Mouse (Mus musculus) gastrocnemius, adult 2 months (tissue): ENCODE results near the gene Grin2d. TPM values are rescaled to one million over a fixed set of nuclear protein-coding genes. Genes with fewer than 3 reads are reported as not detected.

ENCODE experiments used
- DNase-seq: peaks from one replicate; pipeline ENCODE4 v3.0.0; 2022
- H3K27ac ChIP-seq: fragments of 200-600 bp; 2 replicates; pipeline ENCODE4 v1.8.1; 2022; ENCODE audit warnings: mild to moderate bottlenecking
- H3K4me3 ChIP-seq: fragments of 200-600 bp; 2 replicates; pipeline ENCODE4 v1.8.1; 2022; ENCODE audit warnings: mild to moderate bottlenecking, moderate library complexity
- CTCF ChIP-seq: fragments of 200-600 bp; IDR thresholded peaks from 2 replicates; pipeline ENCODE4 v1.8.1; 2022; ENCODE audit warnings: antibody characterized with exemption, mild to moderate bottlenecking, moderate library complexity
- intact Hi-C: fragments of 180-260 bp; cut with DNase I; formaldehyde crosslinking; loops from one replicate; pipeline ENCODE4 v1.15.1; 2025
- total RNA-seq, 2 experiments: library from RNA; stranded (reverse); gene quantifications; 2 replicates each; pipeline ENCODE4 v1.2.3; 2021

Gene Grin2d
- total RNA-seq, 2 experiments from 2014 or later: 0.13 to 0.14 TPM

DNA sequence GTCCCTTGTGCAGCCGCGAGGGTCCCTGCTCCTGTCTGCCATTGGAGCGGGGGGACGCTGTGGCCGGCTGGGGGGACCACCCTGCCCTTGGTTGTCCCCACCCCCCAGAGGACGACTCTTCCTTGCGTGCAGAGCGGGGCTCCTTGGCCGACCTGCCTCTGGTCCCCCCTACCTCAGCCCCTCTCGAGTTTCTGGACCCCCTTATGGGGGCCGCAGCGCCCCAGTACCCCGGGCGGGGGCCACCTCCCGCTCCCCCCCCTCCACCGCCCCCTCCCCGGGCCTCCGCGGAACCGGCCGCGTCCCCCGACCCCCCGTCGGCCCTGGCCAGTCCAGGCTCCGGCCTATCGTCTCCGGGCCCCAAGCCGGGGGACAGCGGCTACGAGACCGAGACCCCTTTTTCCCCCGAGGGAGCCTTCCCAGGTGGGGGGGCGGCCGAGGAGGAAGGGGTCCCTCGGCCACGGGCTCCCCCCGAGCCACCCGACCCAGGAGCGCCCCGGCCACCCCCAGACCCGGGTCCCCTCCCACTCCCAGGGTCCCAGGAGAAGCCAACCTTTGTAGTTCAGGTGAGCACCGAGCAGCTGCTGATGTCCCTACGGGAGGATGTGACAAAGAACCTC, 84.1 kb downstream of the Grin2d start:
- Histone ChIP-seq H3K27ac (no peak overlapping the region), H3K4me3 (no peak overlapping the region)
- no peak for TF ChIP-seq CTCF
- intact Hi-C loops: no loop called here
- DNase-seq: no peak

GRCm38 (mm10) chr7:45793240-45793639, 84.9 kb downstream of the Grin2d start:
- intact Hi-C loops: no loop called here
- no peak for TF ChIP-seq CTCF
- Histone ChIP-seq H3K27ac (no peak overlapping the region), H3K4me3 (no peak overlapping the region)
- no peak for DNase-seq

DNA sequence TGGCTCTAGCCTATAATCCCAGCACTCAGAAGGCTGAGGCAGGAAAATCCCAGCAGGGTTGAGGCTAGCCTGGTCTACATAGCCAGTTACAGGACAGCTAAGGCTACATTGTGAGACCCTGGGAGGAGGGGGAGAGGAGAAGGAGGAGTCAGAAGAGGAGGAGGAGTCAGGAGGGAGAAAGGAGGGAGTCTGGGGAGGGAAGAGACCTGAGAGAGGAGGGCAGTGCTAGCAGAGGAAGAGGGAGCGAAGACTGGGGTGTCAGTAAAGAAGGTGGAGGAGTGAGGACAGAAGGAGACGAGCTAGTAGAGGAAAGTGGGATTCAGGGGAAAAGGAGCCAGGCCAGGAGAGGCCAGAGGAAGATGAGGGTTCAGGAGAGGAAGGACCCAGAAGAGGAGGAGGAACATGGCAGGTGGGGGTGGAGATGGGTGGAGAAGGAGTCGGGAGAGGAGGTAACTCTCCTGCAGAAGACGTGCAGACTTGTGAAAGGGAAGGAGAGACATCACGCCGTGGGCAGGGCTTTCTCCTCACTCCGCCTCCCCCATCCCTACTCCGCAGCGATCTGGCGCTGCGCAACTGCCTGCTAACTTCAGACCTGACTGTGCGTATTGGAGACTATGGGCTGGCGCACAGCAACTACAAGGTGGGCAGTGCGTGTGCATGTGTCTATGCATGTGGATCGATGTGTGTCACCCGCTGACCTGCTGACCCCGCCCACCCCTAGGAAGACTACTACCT, 86.3 kb downstream of the Grin2d start:
- Histone ChIP-seq H3K4me3 (no peak overlapping the region), H3K27ac (no peak overlapping the region)
- no peak for TF ChIP-seq CTCF
- no peak for DNase-seq
- intact Hi-C loops: no loop called here

GRCm38 (mm10) chr7:45790721-45791120, 87.5 kb downstream of the Grin2d start:
- no peak for DNase-seq
- H3K27ac ChIP-seq: no peak overlapping the region
- intact Hi-C loops: no loop called here
- H3K4me3 ChIP-seq: no peak overlapping the region
- no peak for TF ChIP-seq CTCF

DNA sequence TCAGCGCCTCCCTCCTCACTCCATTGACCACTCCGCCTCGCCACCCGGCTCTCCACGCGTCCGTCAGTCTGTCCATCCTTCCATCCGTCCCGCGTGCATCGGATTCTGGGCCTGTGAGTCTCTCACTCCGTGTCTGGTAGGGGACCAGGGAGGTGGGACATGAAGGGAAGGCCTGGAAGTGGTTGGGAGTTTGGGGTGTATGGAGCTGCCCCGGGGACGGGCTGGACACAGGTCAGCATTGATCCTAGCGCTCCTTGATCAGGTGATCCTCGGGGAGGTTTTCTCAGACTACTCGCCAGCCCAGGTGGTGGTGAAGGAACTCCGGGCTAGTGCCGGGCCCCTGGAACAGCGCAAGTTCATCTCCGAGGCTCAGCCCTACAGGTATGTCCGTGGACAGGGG, 90.5 kb downstream of the Grin2d start:
- no peak for DNase-seq
- intact Hi-C loops: no loop called here
- H3K4me3 ChIP-seq: no peak overlapping the region
- H3K27ac ChIP-seq: no peak overlapping the region
- TF ChIP-seq CTCF: no peak

DNA sequence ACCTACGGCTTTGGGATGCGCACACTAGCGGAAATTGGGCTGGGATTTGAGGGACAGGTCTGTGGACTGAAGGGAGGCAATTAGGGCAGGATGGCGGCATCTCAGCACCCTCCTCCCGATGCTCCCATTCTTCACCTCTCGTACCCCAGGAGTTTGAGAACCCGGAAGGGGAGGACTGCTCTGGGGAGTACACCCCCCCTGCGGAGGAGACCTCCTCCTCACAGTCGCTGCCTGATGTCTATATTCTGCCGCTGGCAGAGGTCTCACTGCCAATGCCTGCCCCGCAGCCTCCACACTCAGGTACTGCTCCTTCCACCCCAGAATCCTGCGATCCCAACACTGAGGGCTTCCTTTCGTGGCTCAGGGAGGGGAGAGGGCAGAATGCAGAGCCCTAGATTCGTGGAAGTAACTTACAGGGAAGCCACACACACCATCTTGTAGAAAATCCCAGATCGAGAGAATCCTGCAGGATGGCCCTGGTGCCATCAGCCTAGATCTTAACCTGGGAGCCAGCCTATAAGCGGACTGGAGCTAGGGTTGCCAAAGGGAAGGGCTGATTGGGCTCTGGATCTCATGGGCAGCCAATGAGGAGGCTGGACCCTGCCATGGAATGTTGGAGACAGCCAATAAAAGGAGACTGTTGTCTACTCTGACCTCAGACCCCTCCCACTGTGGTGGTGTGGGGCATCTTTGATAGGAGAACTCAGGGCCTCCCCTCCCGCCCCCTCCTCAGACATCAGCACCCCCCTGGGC, 91.3 kb downstream of the Grin2d start:
- intact Hi-C loops: no loop called here

GRCm38 (mm10) chr7:45786136-45786578, 92.0 kb downstream of the Grin2d start:
- TF ChIP-seq CTCF: no peak
- no peak for DNase-seq
- intact Hi-C loops: no loop called here
- H3K27ac ChIP-seq: no peak overlapping the region
- H3K4me3 ChIP-seq: peak overlapping the region; percentile 50; the same call in 1 of the 2 replicates

More for the DNA sequence above, 91.3 kb downstream of the Grin2d start:
- Histone ChIP-seq H3K4me3 (no peak overlapping the region), H3K27ac (no peak overlapping the region)
- no peak for TF ChIP-seq CTCF
- no peak for DNase-seq

- intact Hi-C loops: no loop called here
- peak overlapping the region; percentile 50 for H3K4me3 ChIP-seq
Measured at GRCm38 (mm10) chr7:45785388-45786135, 92.6 kb downstream of the Grin2d start.

DNA sequence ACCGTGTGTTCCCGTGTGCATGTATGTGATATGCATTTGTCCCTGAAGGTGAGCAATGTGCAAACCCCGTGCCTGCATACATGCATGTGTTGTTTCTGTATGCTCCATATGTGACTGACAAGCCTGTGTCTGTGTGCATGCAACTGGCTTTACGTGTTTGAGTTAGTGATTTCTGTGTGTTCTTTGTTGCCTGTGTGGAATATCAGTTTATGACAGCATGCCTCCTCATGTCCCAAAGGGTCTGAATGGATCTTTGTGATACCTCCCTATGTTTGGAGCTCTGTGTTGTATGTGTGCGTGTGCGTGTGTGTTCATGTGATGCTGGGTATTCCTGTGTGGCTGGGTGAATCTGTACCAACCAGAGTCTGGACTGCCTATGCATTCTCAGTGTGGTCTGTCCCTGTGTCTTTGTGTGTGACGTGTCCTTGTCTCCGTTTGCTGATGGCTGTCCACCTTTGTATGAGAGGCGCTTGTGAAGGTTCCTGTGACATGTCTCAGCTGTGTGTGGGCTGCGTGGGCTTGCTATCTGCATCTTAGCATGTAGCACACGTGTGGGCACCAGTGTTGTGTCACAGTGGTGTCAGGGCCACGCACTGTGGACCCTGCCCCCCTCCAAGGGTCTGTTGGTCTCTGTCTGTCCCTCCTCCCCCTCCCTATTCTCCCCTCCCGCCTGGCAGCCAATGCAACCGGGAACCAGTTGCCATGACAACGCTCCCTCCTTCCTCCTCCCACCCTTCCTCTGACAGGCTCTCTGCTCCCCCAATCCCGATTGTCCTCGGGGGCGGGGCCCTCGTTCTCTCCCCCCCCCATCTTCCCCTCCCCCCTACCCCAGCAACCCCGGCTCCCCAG, 93.4 kb downstream of the Grin2d start, which contains the start of gene Sult2b1:
Sult2b1 (minus strand) TSS at position 146 of the 849 bp plus-strand sequence.
- intact Hi-C loops: loop anchor here (5.0 kb wide), 1 partner anchor 37 kb away; no protein-coding TSS in a partner anchor
- Histone ChIP-seq H3K27ac (peak within 1 kb of the TSS; percentile 54; the same call in 1 of the 2 replicates), H3K4me3 (peak within 1 kb of the TSS; percentile 81)
- no peak for TF ChIP-seq CTCF
- DNase-seq: no peak

More at GRCm38 (mm10) chr7:45785388-45786135, 92.6 kb downstream of the Grin2d start:
- H3K27ac ChIP-seq: no peak overlapping the region
- TF ChIP-seq CTCF: no peak
- no peak for DNase-seq

DNA sequence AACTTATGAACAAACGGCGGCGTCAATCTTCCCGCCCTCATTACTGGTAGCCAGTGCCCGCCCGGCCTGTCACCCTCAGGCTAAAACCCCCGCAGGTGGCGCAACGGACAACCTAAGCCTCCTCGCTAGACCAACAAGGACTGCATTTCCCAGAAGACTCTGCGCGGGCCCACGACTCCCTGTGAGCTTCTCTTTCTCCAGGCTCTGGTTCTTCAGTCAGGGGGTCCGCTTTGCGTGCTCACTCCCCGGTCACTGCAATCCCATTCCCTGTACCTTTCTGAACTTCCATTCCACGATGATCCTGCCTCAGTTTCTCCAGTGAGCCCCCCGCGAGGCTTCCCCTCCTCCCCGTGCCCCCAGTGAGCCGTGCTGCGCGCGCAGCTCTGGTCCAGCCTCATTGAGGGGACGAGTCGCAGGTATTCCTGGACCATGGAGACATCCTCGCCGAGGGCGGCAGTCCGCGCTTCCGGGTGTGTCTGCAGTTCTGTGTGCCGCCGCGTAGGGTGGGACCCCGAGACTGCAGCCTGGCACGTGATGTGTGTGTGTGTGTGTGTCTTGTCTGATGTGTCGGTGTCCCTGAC, 94.6 kb downstream of the Grin2d start, which contains the start of gene Lmtk3:
Lmtk3 (plus strand) TSS at position 228 of the 581 bp plus-strand sequence.
- Histone ChIP-seq H3K4me3 (peak within 1 kb of the TSS; percentile 81), H3K27ac (peak within 1 kb of the TSS; percentile 54; the same call in 1 of the 2 replicates)
- TF ChIP-seq CTCF: peak; percentile 48
- peak; percentile 69 for DNase-seq
- intact Hi-C loops: loop anchor here (5.0 kb wide), 1 partner anchor 36 kb away; no protein-coding TSS in a partner anchor

- Histone ChIP-seq H3K4me3 (no peak overlapping the region), H3K27ac (no peak overlapping the region)
- intact Hi-C loops: loop anchor here (5.0 kb wide), 1 partner anchor 35 kb away; no protein-coding TSS in a partner anchor
- no peak for DNase-seq
- TF ChIP-seq CTCF: no peak
Measured at GRCm38 (mm10) chr7:45782271-45782670, 95.9 kb downstream of the Grin2d start.

Other genes with a start within 250 kb of the Grin2d start
- gene Mamstr, start 238.4 kb downstream of the Grin2d start, total RNA-seq: 10 to 100 TPM; 18.7 to 44.9 TPM
- gene Fut2, start 212.0 kb downstream of the Grin2d start, total RNA-seq: under 1 TPM; 0.14 to 0.28 TPM
- gene Ntn5, start 194.4 kb downstream of the Grin2d start, total RNA-seq: under 1 TPM; 0.20 to 0.50 TPM
- under 1 TPM in 1 of 2 experiments, not detected in 1; 0.25 TPM for gene Sec1, start 184.0 kb downstream of the Grin2d start, total RNA-seq
- 10 to 100 TPM in 1 of 2 experiments, 1 to 10 TPM in 1; 7.7 to 16.4 TPM for gene Car11, start 178.5 kb downstream of the Grin2d start, total RNA-seq
- gene Dbp, start 173.3 kb downstream of the Grin2d start, total RNA-seq: 100 to 1,000 TPM in 1 of 2 experiments, 1 to 10 TPM in 1; 8.8 to 105 TPM
- gene Rpl18, start 162.9 kb downstream of the Grin2d start, total RNA-seq: 100 to 1,000 TPM; 451 to 508 TPM
- gene Sphk2, start 160.4 kb downstream of the Grin2d start, total RNA-seq: 10 to 100 TPM; 14.4 to 15.8 TPM
- under 1 TPM; 0.08 to 0.31 TPM for gene Fam83e, start 157.2 kb downstream of the Grin2d start, total RNA-seq
- not detected for gene Spaca4, start 152.6 kb downstream of the Grin2d start, total RNA-seq
- under 1 TPM in 1 of 2 experiments, not detected in 1; 0.06 TPM for gene Lmtk3, start 94.6 kb downstream of the Grin2d start, total RNA-seq
- gene Sult2b1, start 93.7 kb downstream of the Grin2d start, total RNA-seq: not detected
- 10 to 100 TPM; 29.6 to 33.2 TPM for gene Cyth2, start 63.8 kb downstream of the Grin2d start, total RNA-seq
- under 1 TPM in 1 of 2 experiments, not detected in 1; 0.20 TPM for gene Kcnj14, start 53.6 kb downstream of the Grin2d start, total RNA-seq
- 10 to 100 TPM; 14.6 to 16.0 TPM for gene Grwd1, start 47.4 kb downstream of the Grin2d start, total RNA-seq
- 10 to 100 TPM; 63.2 to 65.6 TPM for gene Kdelr1, start 5.6 kb downstream of the Grin2d start, total RNA-seq
- not detected for gene Syngr4, start 18.3 kb upstream of the Grin2d start, total RNA-seq
- 10 to 100 TPM; 51.3 to 66.3 TPM for gene Tmem143, start 18.6 kb upstream of the Grin2d start, total RNA-seq
- 10 to 100 TPM in 1 of 2 experiments, 1 to 10 TPM in 1; 7.7 to 18.2 TPM for gene Emp3, start 43.0 kb upstream of the Grin2d start, total RNA-seq
- gene Ccdc114, start 45.7 kb upstream of the Grin2d start, total RNA-seq: under 1 TPM; 0.28 to 0.45 TPM
- gene Abcc6, start 151.9 kb upstream of the Grin2d start, total RNA-seq: under 1 TPM in 1 of 2 experiments, not detected in 1; 0.20 TPM
- gene Nomo1, start 155.3 kb upstream of the Grin2d start, total RNA-seq: 10 to 100 TPM; 74.9 to 78.9 TPM
- gene Kcnj11, start 222.4 kb upstream of the Grin2d start, total RNA-seq: 100 to 1,000 TPM; 109 to 121 TPM